Mouse (Mus musculus) urinary bladder, postnatal 14 days (tissue): ENCODE measurements at regions not wholly inside any gene's neighbourhood (a gene's known extent, or its start where the extent isn't known, plus 50 kb on each side); places are given as distances from the start of the nearest gene placed in this dataset.
A peak's percentile ranks its signal among the peaks of the same experiment; 100 is the strongest.
"Not testable (repeated sequence)": the region's sequence is repeated elsewhere in the genome, so short reads cannot be mapped to it uniquely, and the experiment has no call there.

Source experiments
- DNase-seq: peaks from one replicate; pipeline ENCODE4 v3.0.0; 2021; ENCODE audit warnings: low spot score

- DNase-seq = peak; percentile 31
Measured at GRCm38 (mm10) chr13:32449710-32450417, 111.3 kb upstream of the Gmds start.

- DNase-seq = no peak
Measured at GRCm38 (mm10) chr13:32444531-32444930, 106.0 kb upstream of the Gmds start.

GRCm38 (mm10) chr13:32442025-32442424 is 103.5 kb upstream of the Gmds start:
- DNase-seq = no peak

GRCm38 (mm10) chr13:32435136-32435535 is 96.6 kb upstream of the Gmds start:
- DNase-seq = no peak

- no peak for DNase-seq
Measured at GRCm38 (mm10) chr13:32428482-32428881, 89.9 kb upstream of the Gmds start.

- no peak for DNase-seq
Measured at GRCm38 (mm10) chr13:32426906-32427305, 88.4 kb upstream of the Gmds start.

- DNase-seq = no peak
Measured at GRCm38 (mm10) chr13:32426199-32426598, 87.7 kb upstream of the Gmds start.

- not testable (repeated sequence) for DNase-seq
Measured at GRCm38 (mm10) chr13:32424543-32424942, 86.0 kb upstream of the Gmds start.

- no peak for DNase-seq
Measured at GRCm38 (mm10) chr13:32422485-32422884, 83.9 kb upstream of the Gmds start.

- DNase-seq = no peak
Measured at GRCm38 (mm10) chr13:32419326-32419725, 80.8 kb upstream of the Gmds start.

GRCm38 (mm10) chr13:32418655-32419054 is 80.1 kb upstream of the Gmds start:
- DNase-seq = no peak

- no peak for DNase-seq
Measured at GRCm38 (mm10) chr13:32417907-32418306, 79.4 kb upstream of the Gmds start.

GRCm38 (mm10) chr13:32411287-32411935 is 72.9 kb upstream of the Gmds start:
- peak; percentile 78 for DNase-seq

- no peak for DNase-seq
Measured at GRCm38 (mm10) chr13:32410065-32410464, 71.5 kb upstream of the Gmds start.

- DNase-seq = no peak
Measured at GRCm38 (mm10) chr13:32398616-32399015, 60.1 kb upstream of the Gmds start.
